Mouse (Mus musculus): Measurements from ENCODE around the gene Blvra.
"Not testable (repeated sequence)": the region's sequence is repeated elsewhere in the genome, so short reads cannot be mapped to it uniquely, and the experiment has no call there.

The Blvra gene

DNA sequence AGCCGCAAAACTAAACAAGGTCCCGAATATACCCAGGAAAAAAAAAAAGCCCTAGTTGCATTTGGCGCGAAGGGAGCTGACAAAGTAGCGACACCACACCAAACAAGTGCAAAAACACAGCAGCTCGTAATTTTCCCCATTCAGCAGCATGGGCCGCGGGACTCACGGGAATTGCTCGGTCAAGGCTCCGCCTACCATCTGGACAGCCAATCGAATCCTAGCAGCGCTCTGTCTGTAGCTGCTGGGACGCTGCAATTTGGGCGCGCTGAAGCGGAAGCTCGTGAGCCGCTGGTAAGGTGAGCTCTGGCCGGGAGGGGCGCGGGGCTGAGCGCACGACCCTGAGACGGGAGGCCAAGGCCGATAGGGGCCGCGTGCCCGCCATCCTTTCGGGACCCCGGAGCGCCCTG, at the start of gene Blvra:
Gene Blvra, plus strand, starts transcription at position 231 of the 407 bp plus-strand sequence.
- peak; percentile 90 for DNase-seq (ENCODE audit: extremely low read depth, low read depth)

GRCm38 (mm10) chr2:127035006-127035605, 35.4 kb upstream of the Blvra start:
- no peak for DNase-seq (ENCODE audit: extremely low read depth, low read depth)

GRCm38 (mm10) chr2:127037299-127037698, 33.2 kb upstream of the Blvra start:
- no peak for DNase-seq (ENCODE audit: extremely low read depth, low read depth)

GRCm38 (mm10) chr2:127061471-127061870, 9.0 kb upstream of the Blvra start:
- no peak for DNase-seq (ENCODE audit: extremely low read depth, low read depth)

GRCm38 (mm10) chr2:127068806-127069205, 1.7 kb upstream of the Blvra start:
- no peak for DNase-seq (ENCODE audit: extremely low read depth, low read depth)

GRCm38 (mm10) chr2:127069781-127070434, 557 bp upstream of the Blvra start:
- DNase-seq (ENCODE audit: extremely low read depth, low read depth) = no peak

DNA sequence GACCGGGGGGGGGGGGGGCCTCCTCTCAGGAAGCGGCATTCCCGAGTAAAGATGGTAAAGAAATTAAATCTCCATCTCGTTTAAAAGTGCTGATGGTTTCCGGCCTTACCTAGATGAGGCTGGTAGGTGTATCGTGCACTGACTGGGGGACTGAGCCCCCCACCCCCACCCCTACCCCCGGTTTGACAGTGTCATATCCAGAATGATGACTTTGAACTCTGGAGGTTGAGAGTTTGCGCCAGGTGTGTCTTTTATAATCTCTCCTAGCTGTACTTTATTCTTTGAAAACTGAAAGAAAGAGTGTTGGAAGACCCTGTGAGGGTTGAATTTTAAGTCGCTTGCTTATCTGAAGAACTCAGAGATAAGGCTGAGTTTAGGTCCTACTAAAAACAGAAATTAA, 414 bp downstream of the Blvra start:
- no peak for DNase-seq (ENCODE audit: extremely low read depth, low read depth)

DNA sequence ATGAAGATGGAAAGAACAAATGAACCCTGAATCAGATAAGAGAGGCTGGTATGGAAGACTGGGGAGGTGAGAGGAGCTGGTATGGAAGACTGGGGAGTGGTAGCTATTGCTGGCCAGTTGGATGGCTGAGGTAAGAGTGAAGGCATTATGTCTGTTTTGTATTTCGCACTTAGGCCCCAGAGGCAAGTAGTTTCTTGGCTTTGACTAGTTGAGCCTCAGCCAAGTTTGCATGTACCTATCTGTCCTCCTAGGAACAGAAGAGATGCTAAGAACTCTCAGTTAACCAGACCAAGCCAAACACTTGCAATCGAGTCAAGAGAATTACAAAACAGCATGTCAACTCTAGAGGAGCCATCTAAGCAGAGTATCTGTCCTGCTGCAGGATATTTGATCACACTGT, 3.7 kb downstream of the Blvra start:
- no peak for DNase-seq (ENCODE audit: extremely low read depth, low read depth)

DNA sequence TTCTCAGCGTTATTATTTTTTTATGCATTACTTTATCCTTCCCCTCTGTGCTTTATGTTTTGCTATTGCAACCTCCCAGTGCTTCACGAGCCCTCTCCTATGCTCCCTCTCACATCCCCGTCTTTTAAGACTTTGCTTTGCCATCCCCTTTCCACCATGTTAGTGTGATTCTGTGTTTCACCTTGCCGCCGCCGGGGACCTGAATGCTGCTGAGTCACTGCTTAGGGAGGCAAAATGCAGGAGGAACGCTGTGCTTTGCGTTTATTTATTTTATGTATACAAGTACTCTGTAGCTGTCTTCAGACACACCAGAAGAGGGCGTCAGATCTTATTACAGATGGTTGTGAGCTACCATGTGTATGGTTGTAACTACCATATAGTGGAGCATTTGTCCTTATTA, 7.1 kb downstream of the Blvra start:
- DNase-seq (ENCODE audit: extremely low read depth, low read depth) = no peak

GRCm38 (mm10) chr2:127079066-127079465, 8.6 kb downstream of the Blvra start:
- DNase-seq (ENCODE audit: extremely low read depth, low read depth) = not testable (repeated sequence)

- no peak for DNase-seq (ENCODE audit: extremely low read depth, low read depth)
These were observed 9.6 kb downstream of the Blvra start for GRCm38 (mm10) chr2:127079881-127080590.

DNA sequence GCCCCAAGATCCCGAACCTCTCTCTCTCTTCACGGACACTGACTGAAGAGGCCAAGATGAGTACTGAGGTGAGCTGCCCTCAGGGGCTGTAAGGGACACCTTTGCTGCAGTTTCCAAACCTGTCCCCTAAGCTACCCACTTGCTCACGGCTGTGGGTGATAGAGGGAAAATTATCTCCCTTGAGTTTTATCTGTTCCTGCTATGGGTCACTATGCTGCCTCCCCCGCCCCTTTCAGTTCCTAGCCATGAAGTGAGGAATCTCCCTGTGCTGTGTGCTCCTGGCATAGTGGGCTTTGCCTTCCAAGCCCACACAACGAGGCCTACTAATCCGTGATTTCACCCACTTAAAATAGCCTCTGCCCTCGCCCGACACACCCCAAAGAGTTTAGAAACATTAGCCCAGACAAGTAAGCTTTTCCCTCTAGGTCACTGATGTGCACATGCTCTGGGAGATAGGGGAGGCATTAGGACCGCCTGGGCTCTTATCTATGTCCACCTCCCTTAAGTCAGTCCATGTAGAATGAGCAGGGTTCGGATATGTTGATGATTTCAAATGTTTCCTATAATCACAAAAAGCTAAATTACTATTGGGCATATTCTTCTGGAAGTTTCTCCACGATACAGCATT, 10.2 kb downstream of the Blvra start:
- DNase-seq (ENCODE audit: extremely low read depth, low read depth) = no peak

DNA sequence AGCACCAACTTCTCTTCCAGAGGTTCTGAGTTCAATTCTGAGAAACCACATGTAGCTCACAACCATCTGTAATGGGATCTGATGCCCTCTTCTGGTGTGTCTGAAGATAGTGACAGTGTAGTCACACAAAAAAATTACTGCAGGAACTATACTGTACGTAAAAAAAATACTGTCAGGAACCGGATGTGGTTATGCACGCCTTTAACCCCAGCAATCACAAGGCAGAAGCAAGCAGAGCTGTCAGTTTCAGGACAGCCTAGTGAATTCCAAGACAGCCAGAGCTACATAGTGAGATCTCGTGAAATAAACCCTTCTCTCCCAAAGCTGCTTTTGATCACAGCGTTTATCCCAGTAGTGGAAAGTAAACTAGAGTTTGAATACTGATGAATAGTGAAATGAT, 15.8 kb downstream of the Blvra start:
- no peak for DNase-seq (ENCODE audit: extremely low read depth, low read depth)

DNA sequence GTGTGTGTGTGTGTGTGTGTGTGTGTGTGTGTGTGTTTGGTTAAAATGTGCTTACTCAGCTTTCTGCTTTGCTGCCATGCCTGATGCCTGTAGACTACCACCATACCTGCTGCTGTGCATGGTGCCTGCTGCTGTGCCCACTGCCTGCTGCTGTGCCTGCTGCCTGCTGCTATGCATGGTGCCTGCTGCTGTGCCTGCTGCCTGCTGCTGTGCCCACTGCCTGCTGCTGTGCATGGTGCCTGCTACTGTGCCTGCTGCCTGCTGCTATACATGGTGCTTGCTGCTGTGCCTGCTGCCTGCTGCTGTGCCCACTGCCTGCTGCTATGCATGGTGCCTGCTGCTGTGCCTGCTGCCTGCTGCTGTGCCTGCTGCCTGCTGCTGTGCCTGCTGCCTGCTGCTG, 19.7 kb downstream of the Blvra start:
- DNase-seq (ENCODE audit: extremely low read depth, low read depth) = not testable (repeated sequence)

GRCm38 (mm10) chr2:127092000-127092399, 21.5 kb downstream of the Blvra start:
- DNase-seq (ENCODE audit: extremely low read depth, low read depth) = no peak

DNA sequence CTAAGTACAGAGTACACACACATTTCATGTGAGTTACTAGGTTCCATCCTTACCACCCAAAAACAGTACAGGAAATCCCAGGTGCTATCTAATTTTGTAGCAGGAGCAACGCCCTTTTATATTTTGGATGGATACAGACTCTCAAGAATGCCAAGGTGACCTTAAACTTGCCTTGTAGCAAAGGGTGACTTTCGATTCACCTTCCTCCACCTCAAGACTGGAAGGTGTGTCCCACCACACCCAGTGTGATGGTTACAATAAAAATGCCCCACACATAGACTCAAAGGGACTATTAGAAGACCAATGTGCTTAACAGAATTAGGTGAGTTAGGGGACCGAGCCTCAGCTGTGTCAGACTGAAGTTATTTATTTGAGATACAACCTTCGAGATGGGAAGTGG, 38.5 kb downstream of the Blvra start:
- DNase-seq (ENCODE audit: extremely low read depth, low read depth) = no peak

DNA sequence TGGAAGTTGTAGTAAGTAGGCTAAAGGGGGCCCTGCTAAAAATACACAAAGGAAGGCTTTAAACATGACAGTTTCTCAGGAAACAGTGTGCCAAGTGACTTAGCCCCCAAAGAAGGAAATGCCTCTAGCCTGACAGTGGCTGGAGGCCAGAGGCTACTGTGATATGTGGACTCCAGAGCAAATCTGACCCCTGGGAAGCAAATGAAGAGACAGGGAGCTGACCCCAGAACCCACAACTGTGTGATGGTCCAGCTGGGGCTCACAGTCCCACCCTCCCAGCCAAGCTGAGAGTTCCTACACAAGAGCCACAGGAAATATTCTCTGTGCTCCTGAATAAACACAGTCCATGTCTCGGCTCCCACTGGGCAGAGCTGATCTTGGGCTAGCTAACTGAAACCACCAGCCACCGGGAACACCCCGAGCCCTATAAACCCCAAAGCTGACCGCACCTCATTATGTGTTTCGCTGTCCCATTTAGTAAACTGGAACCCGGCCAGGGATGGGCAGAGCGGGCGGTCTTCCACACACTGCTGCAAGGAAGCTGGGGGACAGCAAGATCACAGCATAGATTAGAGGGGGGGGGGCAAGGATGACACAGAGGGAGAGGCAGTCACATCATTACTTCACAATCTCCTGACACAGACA, 51.2 kb downstream of the Blvra start:
- DNase-seq (ENCODE audit: extremely low read depth, low read depth) = no peak

GRCm38 (mm10) chr2:127128926-127129325, 58.5 kb downstream of the Blvra start:
- DNase-seq (ENCODE audit: extremely low read depth, low read depth) = no peak

DNA sequence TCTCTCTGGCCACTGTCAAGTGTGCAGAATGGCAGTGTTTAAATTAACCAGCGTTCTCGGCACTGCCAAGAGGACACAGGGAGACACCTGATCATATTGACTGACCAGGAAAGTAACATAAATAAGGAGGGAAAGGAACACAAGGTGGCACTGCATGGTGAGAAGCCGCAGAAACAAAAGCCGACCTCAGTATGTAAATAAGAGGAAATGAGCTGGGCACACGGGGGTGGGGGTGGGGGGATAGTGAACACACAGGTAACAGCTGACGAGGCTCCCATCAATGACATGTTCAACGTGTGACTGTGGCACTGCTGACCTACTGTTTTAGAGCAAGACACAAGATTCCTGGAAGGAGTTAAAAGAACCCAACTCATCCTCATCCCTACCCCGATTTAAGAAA, 60.9 kb downstream of the Blvra start:
- DNase-seq (ENCODE audit: extremely low read depth, low read depth) = no peak

DNA sequence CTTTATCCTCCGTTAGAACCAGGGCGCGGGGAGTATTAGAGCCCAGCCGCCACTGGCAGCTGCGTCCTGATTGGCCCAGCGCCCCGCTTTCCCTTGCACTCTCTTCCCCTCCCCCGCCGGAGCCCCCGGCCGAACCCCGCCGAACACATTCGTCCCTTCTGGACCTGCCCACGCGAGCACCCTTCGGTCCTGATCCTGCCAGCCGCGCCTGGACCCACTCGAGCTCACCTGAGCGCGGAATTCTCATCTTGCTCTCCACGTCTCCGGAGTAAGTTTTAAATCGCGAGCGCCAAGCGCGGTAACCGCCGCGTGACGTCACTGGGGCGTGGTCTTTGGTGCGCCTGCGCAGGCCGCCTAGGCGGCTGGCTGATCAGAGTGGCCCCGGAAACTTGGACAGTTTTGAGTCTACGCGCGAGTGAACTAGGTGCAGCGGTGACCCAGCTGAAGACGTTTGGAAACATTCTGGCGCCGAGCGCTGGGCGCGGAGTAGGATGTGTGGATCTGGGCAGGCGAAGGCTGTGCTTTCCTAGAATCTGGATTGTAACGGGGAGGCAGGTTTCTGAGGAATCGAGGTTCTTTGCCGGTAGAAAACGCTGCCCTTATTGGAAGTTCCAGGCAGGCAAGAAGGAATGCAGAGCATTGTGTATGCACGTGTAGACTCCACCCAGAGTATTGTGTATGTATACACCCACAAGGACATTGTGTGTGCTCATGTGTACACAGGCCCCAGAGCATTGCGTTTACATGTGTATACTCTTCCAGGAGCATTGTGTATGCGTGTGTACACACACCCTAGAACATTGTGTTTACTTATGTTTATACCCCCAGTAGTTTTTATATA, 63.4 kb downstream of the Blvra start, which contains the start of gene Ncaph:
Gene Ncaph, minus strand, starts transcription at position 334 of the 841 bp plus-strand sequence.
- DNase-seq (ENCODE audit: extremely low read depth, low read depth) = peak; percentile 64

DNA sequence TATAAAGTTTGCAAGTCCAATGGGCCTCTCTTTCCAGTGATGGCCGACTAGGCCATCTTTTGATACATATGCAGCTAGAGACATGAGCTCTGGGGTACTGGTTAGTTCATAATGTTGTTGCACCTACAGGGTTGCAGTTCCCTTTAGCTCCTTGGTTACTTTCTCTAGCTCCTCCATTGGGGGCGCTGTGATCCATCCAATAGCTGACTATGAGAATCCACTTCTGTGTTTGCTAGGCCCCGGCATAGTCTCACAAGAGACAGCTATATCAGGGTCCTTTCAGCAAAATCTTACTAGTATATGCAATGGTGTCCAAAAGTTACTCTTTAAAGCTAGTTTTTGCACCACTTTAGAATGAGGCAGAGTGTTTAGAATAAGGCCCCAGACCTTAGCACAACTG, 64.8 kb downstream of the Blvra start:
- not testable (repeated sequence) for DNase-seq (ENCODE audit: extremely low read depth, low read depth)

Measured in MEL-GATA-1-ER (cell line).